25 mouse cellular contexts compared by ENCODE assay signal in genomic region chr13:54431161-54431560, GRCm38 (mm10). TPM values are rescaled to one million over a fixed set of nuclear protein-coding genes. Genes with fewer than 3 reads are reported as not detected.
DNase-seq lines count a peak whose midpoint lies in the region; ATAC-seq lines count a peak whose summit lies in the region.
"Had no signal": no experiment of that assay in that cellular context is flagged by ENCODE, and none has a peak within 500 bp of the region (broad histone marks: within the 10 kb centered on the region; RNA-seq: fewer than 3 reads in every experiment).

No protein-coding gene starts in this region.

- H3K36me3 ChIP-seq in midbrain, embryonic 11.5 days (ENCODE audit: control insufficient read depth, insufficient read depth, low read length) = no peaks in the 10 kb centered on the region
- H3K36me3 ChIP-seq in midbrain, embryonic 10.5 days = no peaks in the 10 kb centered on the region
- no peaks in the 10 kb centered on the region for H3K36me3 ChIP-seq in heart, embryonic 11.5 days (ENCODE audit: control insufficient read depth, insufficient read depth, low read length)
- H3K36me3 ChIP-seq: embryonic facial prominence, embryonic 10.5 days; embryonic facial prominence, embryonic 13.5 days; forebrain, embryonic 12.5 days; forebrain, embryonic 15.5 days; heart, embryonic 13.5 days; hindbrain, embryonic 15.5 days had no signal

- peak; percentile 56 to 81 for DNase-seq in adrenal gland, adult (ENCODE audit: inconsistent age in 2 of 2, low spot score in 1 of 2)
- no peak for DNase-seq in adrenal gland, postnatal 4 days (ENCODE audit: low spot score in 2 of 2)
- DNase-seq in midbrain, embryonic 11.5 days (ENCODE audit: low spot score, missing footprints) = peak; percentile 78
- DNase-seq in midbrain, embryonic 10.5 days (ENCODE audit: low spot score) = no peak
- peak; percentile 56 for DNase-seq in adrenal gland, postnatal 25 days
- no peak for DNase-seq in right cerebral cortex, postnatal 14 days
- DNase-seq: cerebellum, adult 11 months; cerebellum, adult 2 months; cerebellum, adult 9-11 months; cerebellum, postnatal 36 days; embryo, embryonic 11 days; gastrocnemius, postnatal 10 days; gastrocnemius, postnatal 36 days; heart, postnatal 14 days; heart, postnatal 4 days had no signal

- no peak for ATAC-seq in midbrain, embryonic 11.5 days (ENCODE audit: low FRiP score)
- ATAC-seq in heart, embryonic 11.5 days (replicated peaks; ENCODE audit: insufficient number of reproducible peaks, low FRiP score, low TSS enrichment) = no peak
- ATAC-seq: activated CD4-positive, CD25-positive, alpha-beta regulatory T cell, adult 4 months; forebrain, embryonic 15.5 days; intestine, postnatal 0 days had no signal

- H3K9ac ChIP-seq in midbrain, embryonic 11.5 days (ENCODE audit: low read length) = no peak overlapping the region
- no peak overlapping the region for H3K9ac ChIP-seq in heart, embryonic 11.5 days (ENCODE audit: low read depth, low read length)
- H3K9ac ChIP-seq: embryonic facial prominence, embryonic 13.5 days; forebrain, embryonic 12.5 days; forebrain, embryonic 15.5 days; heart, embryonic 13.5 days; hindbrain, embryonic 15.5 days had no signal

- WGBS in midbrain, embryonic 11.5 days = 93% methylated on average over 9 of the region's 9 CpGs
- 88% methylated on average over 9 of the region's 9 CpGs for WGBS in midbrain, embryonic 10.5 days
- WGBS in heart, embryonic 11.5 days (ENCODE audit: insufficient replicate concordance) = 84% methylated on average over 9 of the region's 9 CpGs

- no peak overlapping the region for H3K4me2 ChIP-seq in midbrain, embryonic 11.5 days
- no peak overlapping the region for H3K4me2 ChIP-seq in heart, embryonic 11.5 days
- H3K4me2 ChIP-seq: embryonic facial prominence, embryonic 13.5 days; forebrain, embryonic 12.5 days; forebrain, embryonic 15.5 days; heart, embryonic 13.5 days; hindbrain, embryonic 15.5 days had no signal

- no peak overlapping the region for H3K4me3 ChIP-seq in midbrain, embryonic 11.5 days (ENCODE audit: low read depth, low read length)
- no peak overlapping the region for H3K4me3 ChIP-seq in midbrain, embryonic 10.5 days
- no peak overlapping the region for H3K4me3 ChIP-seq in heart, embryonic 11.5 days (ENCODE audit: low read depth, low read length)
- H3K4me3 ChIP-seq: embryonic facial prominence, embryonic 10.5 days; embryonic facial prominence, embryonic 13.5 days; erythroblast, embryonic 14.5 days; forebrain, embryonic 12.5 days; forebrain, embryonic 15.5 days; heart, embryonic 13.5 days; hindbrain, embryonic 15.5 days had no signal

- no peaks in the 10 kb centered on the region for H3K27me3 ChIP-seq in midbrain, embryonic 11.5 days (ENCODE audit: control insufficient read depth, insufficient read depth, low read length)
- no peaks in the 10 kb centered on the region for H3K27me3 ChIP-seq in midbrain, embryonic 10.5 days (ENCODE audit: low read depth, poor library complexity, severe bottlenecking)
- no peaks in the 10 kb centered on the region for H3K27me3 ChIP-seq in heart, embryonic 11.5 days (ENCODE audit: control insufficient read depth, insufficient read depth, low read length)
- H3K27me3 ChIP-seq: embryonic facial prominence, embryonic 13.5 days; forebrain, embryonic 12.5 days; forebrain, embryonic 15.5 days; heart, embryonic 13.5 days; hindbrain, embryonic 15.5 days had no signal

- H3K9me3 ChIP-seq in midbrain, embryonic 11.5 days (ENCODE audit: control insufficient read depth, low read length) = no peaks in the 10 kb centered on the region
- no peaks in the 10 kb centered on the region for H3K9me3 ChIP-seq in midbrain, embryonic 10.5 days (replicated peaks)
- H3K9me3 ChIP-seq in heart, embryonic 11.5 days (replicated peaks; ENCODE audit: control insufficient read depth, low read length) = no peaks in the 10 kb centered on the region
- H3K9me3 ChIP-seq: embryonic facial prominence, embryonic 10.5 days; embryonic facial prominence, embryonic 13.5 days; forebrain, embryonic 12.5 days; forebrain, embryonic 15.5 days; heart, embryonic 13.5 days; hindbrain, embryonic 15.5 days had no signal

- H3K27ac ChIP-seq in midbrain, embryonic 11.5 days (ENCODE audit: low read depth, low read length) = no peak overlapping the region
- H3K27ac ChIP-seq in midbrain, embryonic 10.5 days (replicated peaks) = no peak overlapping the region
- no peak overlapping the region for H3K27ac ChIP-seq in heart, embryonic 11.5 days (ENCODE audit: low read depth, low read length)
- H3K27ac ChIP-seq: embryonic facial prominence, embryonic 10.5 days; embryonic facial prominence, embryonic 13.5 days; forebrain, embryonic 12.5 days; forebrain, embryonic 15.5 days; heart, embryonic 13.5 days; hindbrain, embryonic 15.5 days had no signal

- H3K4me1 ChIP-seq in midbrain, embryonic 11.5 days (ENCODE audit: control insufficient read depth, insufficient read depth, low read length) = no peaks in the 10 kb centered on the region
- no peaks in the 10 kb centered on the region for H3K4me1 ChIP-seq in midbrain, embryonic 10.5 days
- no peaks in the 10 kb centered on the region for H3K4me1 ChIP-seq in heart, embryonic 11.5 days (ENCODE audit: control insufficient read depth, insufficient read depth, low read length)
- H3K4me1 ChIP-seq: embryonic facial prominence, embryonic 10.5 days; embryonic facial prominence, embryonic 13.5 days; forebrain, embryonic 12.5 days; forebrain, embryonic 15.5 days; heart, embryonic 13.5 days; hindbrain, embryonic 15.5 days had no signal

RNA-seq across cellular contexts. Expression of gene Thoc3, which starts 37.5 kb away (rescaled TPM):
- 10 to 100 TPM; 60.2 to 66.0 TPM for total RNA-seq in adrenal gland, postnatal 4 days (2021)
- polyA plus RNA-seq in midbrain, embryonic 11.5 days (2014; fragmentation: Nextera tagmentation; extraction: Ambion mirVana) = 161 and 163 TPM in 2 replicates
- 195 and 200 TPM in 2 replicates for polyA plus RNA-seq in midbrain, embryonic 10.5 days (2016; fragmentation: Nextera tagmentation; extraction: Ambion mirVana)
- 39.3 and 52.9 TPM in 2 replicates for total RNA-seq in adrenal gland, postnatal 25 days (2021)
- polyA plus RNA-seq in heart, embryonic 11.5 days (2014; fragmentation: Nextera tagmentation; extraction: Ambion mirVana) = 98.8 and 99.7 TPM in 2 replicates

Comparison
In these comparisons a context has a peak if more than half of its experiments do, and no peak if none do; other contexts are left out.
1. DNase-seq: peak in adrenal gland, adult (2 of 2), midbrain, embryonic 11.5 days (single experiment) and adrenal gland, postnatal 25 days (single experiment); none in adrenal gland, postnatal 4 days (0 of 2), midbrain, embryonic 10.5 days (single experiment) and right cerebral cortex, postnatal 14 days (single experiment).